Mouse (Mus musculus): ENCODE measurements around the gene Pcdh15. TPM values are rescaled to one million over a fixed set of nuclear protein-coding genes. Genes with fewer than 3 reads are reported as not detected.

Pcdh15 gene
- total RNA-seq, 1 experiment from 2014 or later: not detected

- no peak for ATAC-seq (replicated peaks; ENCODE audit: low read depth, poor library complexity, severe bottlenecking)
Observed at GRCm38 (mm10) chr10:73782945-73783344, 683.8 kb downstream of the Pcdh15 start.

- no peak for ATAC-seq (replicated peaks; ENCODE audit: low read depth, poor library complexity, severe bottlenecking)
Observed at GRCm38 (mm10) chr10:73788163-73788562, 689.0 kb downstream of the Pcdh15 start.

DNA sequence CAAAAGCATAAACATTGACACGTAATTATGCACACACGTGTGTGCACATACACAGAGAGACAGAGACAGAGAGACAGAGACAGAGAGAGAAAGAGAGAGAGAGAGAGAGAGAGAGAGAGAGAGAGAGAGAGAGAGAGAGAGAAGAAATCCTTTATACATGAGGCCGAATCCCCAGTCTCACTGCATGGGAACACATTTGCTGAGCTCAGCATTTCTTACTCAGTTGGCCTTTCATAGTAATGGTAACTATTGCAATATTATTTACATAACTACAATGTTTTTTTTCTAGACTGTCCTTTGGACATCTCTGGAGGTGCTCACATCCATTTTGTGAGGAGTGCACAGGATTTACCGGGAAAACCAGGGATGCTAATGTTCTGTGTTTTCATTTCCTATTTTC is 705.9 kb downstream of the Pcdh15 start:
- ATAC-seq (replicated peaks; ENCODE audit: low read depth, poor library complexity, severe bottlenecking): no peak

GRCm38 (mm10) chr10:73812311-73812710 is 713.2 kb downstream of the Pcdh15 start:
- ATAC-seq (replicated peaks; ENCODE audit: low read depth, poor library complexity, severe bottlenecking): no peak

DNA sequence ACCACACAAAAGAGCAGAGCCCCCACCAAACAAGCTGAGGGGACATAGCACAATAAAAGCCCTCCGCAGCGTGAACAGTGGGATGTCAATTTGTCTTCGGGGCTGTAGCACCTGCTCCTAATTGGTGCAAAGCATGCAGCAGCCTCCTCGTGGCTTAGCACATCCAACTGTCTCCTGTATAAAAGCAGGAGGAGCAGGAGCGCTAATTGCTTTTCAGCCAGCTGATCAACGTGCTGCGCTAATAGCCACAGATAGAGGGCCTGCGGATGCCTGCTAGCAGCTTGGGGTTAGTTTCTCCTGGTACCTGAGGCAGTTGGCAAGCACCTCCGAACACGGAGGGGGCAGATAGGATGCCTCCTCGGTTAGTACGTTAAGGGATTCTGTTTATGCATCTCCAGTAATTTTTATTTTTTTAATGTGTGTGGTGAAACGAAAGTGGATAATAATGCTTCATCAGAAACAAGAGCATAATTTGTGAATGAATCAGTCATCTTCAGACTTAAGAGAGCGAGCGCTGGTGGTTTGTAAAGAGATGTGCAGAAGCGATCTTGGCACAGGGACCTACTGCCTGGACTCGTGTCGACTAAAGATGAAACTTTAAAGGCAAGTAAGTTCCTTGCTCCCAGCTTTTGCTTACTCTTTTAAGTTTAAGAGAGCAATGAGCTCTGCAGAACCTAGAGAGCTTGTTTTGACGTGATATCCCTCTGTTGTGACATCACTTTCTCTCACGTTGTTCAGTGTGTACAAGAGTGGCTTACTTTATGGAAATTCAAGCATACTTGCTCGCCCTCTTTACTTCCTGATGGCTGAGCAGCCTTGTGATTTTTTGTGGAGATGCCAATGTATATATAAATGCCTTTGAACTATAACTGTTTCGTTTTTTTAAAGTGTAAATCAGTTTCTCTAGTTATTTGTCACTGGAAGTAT is 722.8 kb downstream of the Pcdh15 start:
- no peak for ATAC-seq (replicated peaks; ENCODE audit: low read depth, poor library complexity, severe bottlenecking)

DNA sequence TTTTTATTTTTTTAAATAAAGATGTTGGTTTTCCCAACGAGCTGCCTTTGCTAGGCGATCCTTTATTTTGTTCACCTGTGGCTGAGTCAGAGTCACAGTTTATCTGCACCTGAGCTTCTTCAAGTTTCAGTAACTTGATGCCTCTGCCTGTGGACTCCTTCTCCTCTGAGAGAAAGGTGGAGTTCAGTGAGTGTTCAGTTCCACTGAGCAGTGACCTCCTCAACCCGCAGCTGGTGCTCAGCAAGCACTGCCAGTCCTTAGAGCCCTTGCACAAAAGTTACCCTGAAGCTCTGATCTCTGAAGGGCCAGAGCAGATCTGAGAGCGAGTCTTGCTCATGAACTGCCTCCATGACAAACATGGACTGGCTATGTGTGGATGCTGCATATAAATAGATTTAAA is 724.1 kb downstream of the Pcdh15 start:
- no peak for ATAC-seq (replicated peaks; ENCODE audit: low read depth, poor library complexity, severe bottlenecking)

GRCm38 (mm10) chr10:73826354-73826753 is 727.2 kb downstream of the Pcdh15 start:
- ATAC-seq (replicated peaks; ENCODE audit: low read depth, poor library complexity, severe bottlenecking): no peak

GRCm38 (mm10) chr10:73828781-73829180 is 729.6 kb downstream of the Pcdh15 start:
- no peak for ATAC-seq (replicated peaks; ENCODE audit: low read depth, poor library complexity, severe bottlenecking)

DNA sequence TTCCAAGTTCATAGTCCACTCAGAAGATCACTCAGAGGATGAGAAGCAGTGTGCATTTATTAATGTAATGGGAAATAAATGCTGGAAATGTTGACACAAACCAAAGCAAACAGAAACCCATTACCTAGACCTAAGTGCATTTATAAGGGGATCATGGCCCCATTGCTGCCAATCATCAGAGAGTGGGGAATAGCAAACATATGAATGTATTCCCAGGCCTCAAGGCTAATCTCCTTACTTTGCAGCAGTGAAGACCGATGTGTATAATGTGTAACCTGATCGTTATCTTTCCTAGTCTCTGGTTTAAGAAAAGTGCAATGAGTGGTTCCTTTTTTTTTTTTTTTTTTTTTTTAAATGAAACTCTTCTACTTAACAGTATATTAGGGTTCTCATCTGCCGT is 745.9 kb downstream of the Pcdh15 start:
- no peak for ATAC-seq (replicated peaks; ENCODE audit: low read depth, poor library complexity, severe bottlenecking)

DNA sequence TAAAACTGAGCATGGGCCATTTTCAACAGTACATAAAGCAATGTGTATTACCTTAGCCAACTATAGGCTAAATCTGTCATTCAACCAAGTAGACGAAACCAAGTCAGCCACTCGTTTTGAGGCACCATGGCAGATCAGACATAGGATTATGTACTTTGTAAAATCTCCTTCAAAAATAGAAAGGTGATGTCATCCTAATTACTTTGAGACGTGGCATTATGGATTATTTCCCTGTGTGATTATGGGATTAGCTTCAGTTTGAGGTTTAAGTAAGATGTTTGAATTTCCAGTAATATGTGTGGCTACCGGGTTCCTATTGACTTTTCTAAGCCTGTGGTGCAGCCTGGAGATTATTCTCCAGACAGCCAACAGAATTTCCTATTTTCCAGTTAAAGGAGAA is 763.0 kb downstream of the Pcdh15 start:
- ATAC-seq (replicated peaks; ENCODE audit: low read depth, poor library complexity, severe bottlenecking): no peak

DNA sequence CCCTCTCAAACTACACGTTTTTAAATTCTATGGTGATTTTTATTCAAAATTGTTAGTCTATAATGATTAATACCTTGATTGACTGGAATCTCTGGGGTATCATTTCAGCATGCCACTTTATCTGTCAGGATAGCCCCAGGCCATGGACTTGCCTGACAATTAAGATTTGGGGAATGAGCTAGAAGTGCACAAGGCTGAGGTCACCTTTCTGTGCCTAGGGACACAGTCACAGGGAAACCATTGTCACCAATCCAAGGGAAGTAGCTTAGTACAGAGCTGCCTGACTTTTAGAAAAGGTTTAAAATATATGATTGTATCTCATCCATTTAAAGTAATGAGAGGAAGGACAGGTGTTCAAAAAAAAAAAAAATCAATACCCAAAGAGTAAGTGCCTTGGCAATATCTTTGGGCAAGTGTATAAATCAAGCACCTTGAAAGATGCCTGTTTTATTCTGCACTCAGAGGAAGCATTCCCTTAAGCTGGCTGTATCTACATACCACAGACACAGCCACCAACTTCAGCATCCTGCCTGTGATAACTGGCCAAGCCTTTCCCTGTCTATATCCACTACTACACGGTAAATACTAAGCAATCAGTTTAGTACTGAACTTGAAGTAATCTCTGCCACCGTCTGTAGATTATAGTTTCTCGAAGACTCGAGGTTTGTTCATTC is 779.0 kb downstream of the Pcdh15 start:
- no peak for ATAC-seq (replicated peaks; ENCODE audit: low read depth, poor library complexity, severe bottlenecking)

DNA sequence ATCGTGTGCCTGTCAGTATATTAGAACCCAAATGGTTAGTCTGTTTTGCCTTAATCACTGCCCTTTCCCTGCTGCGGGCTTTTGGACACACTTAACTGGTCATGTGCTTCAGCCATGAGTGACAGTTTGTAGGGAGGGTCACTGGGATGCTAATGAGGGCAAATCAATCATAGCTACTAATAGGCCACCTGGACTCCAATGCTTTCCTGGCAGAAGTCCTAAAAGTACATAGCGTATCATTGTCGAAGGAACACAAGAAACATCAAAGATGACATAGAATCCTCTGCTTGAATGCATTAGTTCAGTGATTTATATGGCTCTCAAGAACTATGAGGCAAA is 779.6 kb downstream of the Pcdh15 start:
- no peak for ATAC-seq (replicated peaks; ENCODE audit: low read depth, poor library complexity, severe bottlenecking)

DNA sequence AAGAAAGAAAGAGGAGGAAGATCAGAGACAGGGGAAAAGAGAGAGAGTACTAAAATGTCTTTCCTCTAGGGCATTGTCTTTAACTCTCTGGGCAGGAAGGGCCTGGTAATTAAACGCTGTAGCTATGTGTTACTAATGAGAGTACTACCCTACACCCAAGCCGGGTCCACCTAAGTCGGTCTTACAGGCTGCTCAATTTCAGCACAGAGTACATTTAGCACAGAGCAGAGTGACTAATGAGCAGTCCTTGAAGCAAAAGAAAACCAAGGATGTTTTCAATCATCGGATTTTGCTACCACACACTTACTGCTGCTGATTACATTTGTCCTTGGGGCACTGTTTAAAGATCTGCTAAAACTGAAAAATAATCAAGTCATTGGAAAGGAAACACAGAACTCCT is 788.6 kb downstream of the Pcdh15 start:
- no peak for ATAC-seq (replicated peaks; ENCODE audit: low read depth, poor library complexity, severe bottlenecking)

GRCm38 (mm10) chr10:73892251-73892650 is 793.1 kb downstream of the Pcdh15 start:
- ATAC-seq (replicated peaks; ENCODE audit: low read depth, poor library complexity, severe bottlenecking): no peak

DNA sequence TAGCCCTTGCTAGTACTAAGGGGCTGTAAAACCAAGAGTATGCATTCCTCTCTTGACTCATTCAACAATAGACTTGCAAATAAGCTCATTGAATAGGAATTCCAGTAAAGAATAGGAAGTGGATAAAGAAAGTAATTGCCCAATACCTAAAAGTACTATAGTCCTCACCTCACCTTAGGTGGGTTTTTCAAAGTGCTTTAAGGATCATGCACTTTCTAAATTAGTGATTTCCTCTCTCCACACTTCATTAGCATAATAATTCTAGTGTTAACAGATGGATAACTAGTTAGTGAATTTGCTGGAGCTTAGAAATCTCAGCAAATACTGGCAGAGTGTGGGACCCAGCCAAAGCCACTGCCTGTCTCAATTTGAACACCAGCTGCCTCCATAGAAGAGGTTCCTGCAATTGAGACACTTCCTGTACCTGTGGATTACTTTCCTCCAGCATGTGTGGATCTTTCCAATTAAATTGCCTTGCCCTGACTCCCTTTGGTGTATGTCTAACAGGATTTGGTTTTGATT is 797.0 kb downstream of the Pcdh15 start:
- no peak for ATAC-seq (replicated peaks; ENCODE audit: low read depth, poor library complexity, severe bottlenecking)

DNA sequence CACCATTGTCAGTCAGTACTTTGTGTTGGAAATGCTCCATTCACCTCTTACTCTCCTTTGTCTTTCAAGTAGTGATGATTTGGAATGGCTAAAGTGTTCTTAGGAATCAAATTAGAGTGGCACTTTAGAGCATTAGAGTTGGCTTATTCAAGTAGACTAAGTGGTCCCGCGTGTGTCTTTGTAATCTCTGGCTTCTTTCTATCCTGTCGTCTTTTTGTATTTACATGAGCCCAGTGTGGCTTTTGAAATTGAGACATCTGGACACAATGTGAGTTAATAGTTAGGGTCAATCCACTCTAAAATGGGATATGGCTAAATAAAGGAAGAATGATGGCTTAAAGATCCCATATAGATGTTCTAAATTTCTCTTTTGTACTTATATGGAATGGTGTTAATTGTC is 800.0 kb downstream of the Pcdh15 start:
- ATAC-seq (replicated peaks; ENCODE audit: low read depth, poor library complexity, severe bottlenecking): no peak

DNA sequence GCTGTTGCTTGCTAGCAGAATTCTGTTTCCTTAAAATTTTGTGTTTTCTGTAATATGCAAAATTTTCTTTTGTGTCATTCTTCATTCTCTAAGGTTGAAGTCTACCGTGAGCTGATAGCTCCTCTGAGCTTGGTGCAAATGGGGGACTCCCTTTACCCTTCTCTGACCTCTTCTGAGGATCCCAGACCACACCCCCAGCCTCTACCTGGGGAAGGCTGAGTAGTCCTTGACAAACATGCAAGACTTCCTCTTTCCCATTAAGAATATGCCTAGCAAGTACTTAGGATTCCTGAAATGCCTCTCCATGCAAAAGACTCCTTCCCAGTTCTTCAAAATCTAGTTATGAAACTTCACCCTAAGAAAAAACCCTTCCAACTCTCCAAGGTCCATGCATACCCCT is 808.5 kb downstream of the Pcdh15 start:
- ATAC-seq (replicated peaks; ENCODE audit: low read depth, poor library complexity, severe bottlenecking): no peak

GRCm38 (mm10) chr10:73908568-73908967 is 809.4 kb downstream of the Pcdh15 start:
- no peak for ATAC-seq (replicated peaks; ENCODE audit: low read depth, poor library complexity, severe bottlenecking)

DNA sequence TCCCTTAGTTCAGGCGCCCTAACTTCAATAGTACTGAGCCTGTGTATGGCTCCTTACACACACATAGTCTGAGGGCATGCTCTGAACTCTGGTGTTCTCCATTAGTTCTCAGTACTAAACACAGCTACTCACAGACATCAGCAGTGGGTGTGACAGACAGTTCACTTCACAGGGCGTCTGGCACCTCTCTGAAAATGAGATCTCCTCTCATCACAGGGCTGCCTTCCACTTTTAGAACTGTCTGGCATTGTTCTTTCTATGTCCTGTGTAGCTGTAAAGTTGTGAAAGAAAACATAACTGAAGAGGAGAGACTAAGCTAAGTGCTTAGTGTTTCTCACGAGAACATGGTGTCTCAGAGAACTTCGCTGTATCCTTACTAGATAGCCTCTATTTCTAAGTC is 816.0 kb downstream of the Pcdh15 start:
- no peak for ATAC-seq (replicated peaks; ENCODE audit: low read depth, poor library complexity, severe bottlenecking)

GRCm38 (mm10) chr10:73921579-73921978 is 822.4 kb downstream of the Pcdh15 start:
- no peak for ATAC-seq (replicated peaks; ENCODE audit: low read depth, poor library complexity, severe bottlenecking)

DNA sequence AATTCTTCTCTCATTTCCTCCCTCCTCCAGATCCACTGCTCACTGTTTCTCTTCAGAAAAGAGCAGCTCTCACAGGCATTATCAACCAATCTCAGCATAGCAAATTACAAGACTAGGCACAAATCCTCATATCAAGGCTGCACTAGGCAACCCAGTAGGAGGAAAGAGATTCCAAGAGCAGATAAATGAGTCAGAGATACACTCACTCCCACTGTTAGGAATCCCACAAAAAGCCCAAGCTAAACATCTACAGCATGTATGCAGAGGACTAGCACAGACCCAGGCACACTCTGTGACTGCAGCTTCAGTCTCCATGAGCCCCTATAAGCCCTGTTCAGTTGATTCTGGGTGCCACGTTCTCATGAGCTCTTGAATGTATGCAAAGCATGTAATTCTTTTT is 829.5 kb downstream of the Pcdh15 start:
- no peak for ATAC-seq (replicated peaks; ENCODE audit: low read depth, poor library complexity, severe bottlenecking)

Data from common myeloid progenitor, adult 5-6 weeks (primary cell).